Mouse (Mus musculus) intestine, embryonic 16.5 days (tissue): ENCODE data around the gene Tedc2. TPM values are rescaled to one million over a fixed set of nuclear protein-coding genes. Genes with fewer than 3 reads are reported as not detected.

Source experiments
- ATAC-seq: fragments of 200-750 bp; cut with Nextera tagmentation; 2 replicates; pipeline ENCODE4 v1.8.0; 2017; ENCODE audit warnings: moderate TSS enrichment, moderate library complexity
- H3K27ac ChIP-seq: fragments of 300-500 bp; sonication (generic); 2 replicates; pipeline ENCODE4 v1.5.1; 2014; ENCODE audit warnings: mild to moderate bottlenecking, low read length
- H3K27me3 ChIP-seq: fragments of 300-500 bp; sonication (generic); replicated peaks from 2 replicates; pipeline ENCODE4 v1.6.1; 2014; ENCODE audit warnings: low read length, control low read depth, mixed read lengths; ENCODE audit not compliant: control insufficient read depth, insufficient read depth
- H3K36me3 ChIP-seq: fragments of 300-500 bp; sonication (generic); 2 replicates; pipeline ENCODE4 v1.6.1; 2014; ENCODE audit warnings: low read length, control low read depth; ENCODE audit not compliant: control insufficient read depth, insufficient read depth
- H3K4me1 ChIP-seq: fragments of 300-500 bp; sonication (generic); 2 replicates; pipeline ENCODE4 v1.6.1; 2014; ENCODE audit warnings: low read length, control low read depth, mixed read lengths; ENCODE audit not compliant: control insufficient read depth, insufficient read depth
- H3K4me2 ChIP-seq: fragments of 300-500 bp; sonication (generic); 2 replicates; pipeline ENCODE4 v1.6.1; 2014; ENCODE audit warnings: low read depth, low read length, control low read depth
- H3K4me3 ChIP-seq: fragments of 300-500 bp; sonication (generic); 2 replicates; pipeline ENCODE4 v1.5.1; 2014; ENCODE audit warnings: mild to moderate bottlenecking, low read length
- H3K9ac ChIP-seq: fragments of 300-500 bp; sonication (generic); 2 replicates; pipeline ENCODE4 v1.6.1; 2014; ENCODE audit warnings: low read depth, low read length
- H3K9me3 ChIP-seq: fragments of 300-500 bp; sonication (generic); 2 replicates; pipeline ENCODE4 v1.6.1; 2016; ENCODE audit warnings: low read length, control low read depth; ENCODE audit not compliant: control insufficient read depth
- WGBS: fragments of 180-500 bp; shearing (Covaris S2); extraction: QIAGEN DNeasy Blood & Tissue Kit; methylation state at CpG from one replicate; pipeline ENCODE4 v1.1.7; 2014; 5-methylcytosine and 5-hydroxymethylcytosine counted together
- polyA plus RNA-seq: library from polyadenylated mRNA; unstranded; fragments of >200 nt; fragmentation: Nextera tagmentation; extraction: Ambion mirVana; gene quantifications from 2 replicates; pipeline ENCODE4 v1.2.1, GENCODE M21; 2015

Tedc2 gene
- polyA plus RNA-seq, 1 experiment from 2014 or later: 8.7 TPM

DNA sequence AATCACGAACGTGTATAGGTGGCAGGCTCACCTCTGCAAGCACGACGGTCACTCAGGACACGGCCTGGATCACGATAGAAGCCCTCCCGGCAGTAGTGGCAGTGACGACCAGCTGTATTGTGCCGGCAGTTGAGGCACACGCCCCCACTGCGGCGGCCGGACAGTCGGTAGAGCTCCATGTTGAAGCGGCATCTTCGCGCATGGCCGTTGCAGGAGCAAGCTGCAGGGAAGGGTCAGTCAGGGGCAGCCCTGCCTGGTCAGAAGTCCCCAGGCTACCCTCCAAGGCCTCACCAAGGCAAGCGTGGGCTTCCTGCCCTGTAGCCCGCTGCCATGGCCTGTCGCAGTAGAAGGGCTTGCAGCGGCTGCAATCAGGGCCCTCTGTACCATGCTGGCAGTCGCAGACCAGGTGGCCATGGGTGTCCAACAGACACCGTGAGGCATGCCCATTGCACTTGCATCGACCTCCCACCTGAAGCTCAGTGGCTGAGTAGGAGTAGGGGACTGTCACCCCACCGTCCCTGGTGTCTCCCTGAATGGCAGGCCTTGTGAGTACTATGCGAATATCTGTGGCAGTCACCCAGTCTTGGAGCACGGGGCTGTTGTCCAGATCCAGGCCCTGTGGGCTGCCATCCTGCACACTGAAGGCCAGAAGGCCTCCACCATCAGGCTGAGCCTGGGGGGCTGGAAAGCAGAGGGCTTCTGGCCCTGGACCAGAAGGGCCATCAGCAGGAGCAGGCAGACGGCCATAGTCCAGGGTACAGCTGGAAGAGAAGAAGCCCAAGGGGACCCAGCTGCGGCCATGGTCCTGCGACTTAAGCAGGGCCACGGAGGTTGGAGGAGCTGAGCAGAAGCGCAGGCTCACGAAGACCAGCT is 12.6 kb downstream of the Tedc2 start:
- Histone ChIP-seq H3K4me2 (peak overlapping the region; percentile 97), H3K4me3 (peak overlapping the region; percentile 66), H3K27ac (peak overlapping the region; percentile 92), H3K9me3 (no peaks in the 10 kb centered on the region), H3K9ac (peak overlapping the region; percentile 82), H3K27me3 (peaks cover 10% of the 10 kb centered on the region; the same call in 1 of the 2 replicates), H3K4me1 (peaks cover 88% of the 10 kb centered on the region), H3K36me3 (no peaks in the 10 kb centered on the region)
- WGBS: 63% methylated on average over 34 of the region's 34 CpGs
- ATAC-seq: no peak

DNA sequence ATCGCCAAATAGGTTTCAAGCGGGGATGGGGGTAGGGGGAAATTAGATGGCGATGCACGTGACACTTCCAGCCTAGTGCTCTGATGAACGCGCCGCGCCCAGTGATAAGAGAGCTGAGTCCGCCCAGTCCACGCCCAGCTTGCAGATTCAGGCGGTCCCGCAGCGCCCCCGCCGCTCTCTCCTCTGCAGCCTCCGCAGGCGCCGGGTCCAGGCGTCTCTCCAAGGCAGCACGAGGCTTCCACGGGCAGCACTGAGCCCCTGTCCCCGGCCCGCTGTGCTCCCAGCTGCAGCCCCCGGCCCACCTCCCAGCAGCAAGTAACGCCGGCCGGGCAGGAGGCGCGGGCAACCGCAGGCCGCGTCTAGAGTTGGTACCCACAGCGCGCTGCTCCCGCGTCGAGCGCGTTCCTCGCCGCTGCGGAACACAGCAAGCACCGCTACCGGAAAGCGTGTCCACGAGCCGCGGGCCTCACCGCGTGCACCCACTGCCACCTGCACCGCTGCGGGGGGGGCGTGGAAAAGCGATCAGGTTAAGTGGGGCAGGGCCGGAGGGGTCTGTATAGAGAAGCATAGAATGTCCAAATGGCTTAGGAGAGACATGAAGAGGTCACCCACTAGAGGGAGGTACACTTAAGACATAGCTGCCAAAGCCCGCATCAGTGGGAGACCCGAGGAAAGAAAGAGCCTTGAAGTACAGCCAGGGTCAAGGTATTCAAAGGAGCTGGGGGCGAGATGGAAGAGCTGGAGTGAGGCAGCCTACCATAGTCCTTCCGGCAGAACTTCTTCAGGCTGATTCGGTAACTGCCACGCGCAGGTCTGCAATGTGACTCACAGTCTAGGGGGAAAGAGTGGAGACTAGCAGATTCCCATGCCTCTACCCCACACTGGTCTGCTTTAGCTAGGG is 13.9 kb downstream of the Tedc2 start:
- Histone ChIP-seq H3K36me3 (no peaks in the 10 kb centered on the region), H3K4me1 (peaks cover 89% of the 10 kb centered on the region), H3K4me2 (peak overlapping the region; percentile 97), H3K4me3 (peak overlapping the region; percentile 66), H3K27ac (0 out of 2 replicates have a peak overlapping the region, but pooled peaks have one; percentile 42), H3K27me3 (peaks cover 10% of the 10 kb centered on the region; the same call in 1 of the 2 replicates), H3K9me3 (no peaks in the 10 kb centered on the region), H3K9ac (peak overlapping the region; percentile 70)
- peak; percentile 27 for ATAC-seq
- WGBS: 7% methylated on average over 62 of the region's 62 CpGs

DNA sequence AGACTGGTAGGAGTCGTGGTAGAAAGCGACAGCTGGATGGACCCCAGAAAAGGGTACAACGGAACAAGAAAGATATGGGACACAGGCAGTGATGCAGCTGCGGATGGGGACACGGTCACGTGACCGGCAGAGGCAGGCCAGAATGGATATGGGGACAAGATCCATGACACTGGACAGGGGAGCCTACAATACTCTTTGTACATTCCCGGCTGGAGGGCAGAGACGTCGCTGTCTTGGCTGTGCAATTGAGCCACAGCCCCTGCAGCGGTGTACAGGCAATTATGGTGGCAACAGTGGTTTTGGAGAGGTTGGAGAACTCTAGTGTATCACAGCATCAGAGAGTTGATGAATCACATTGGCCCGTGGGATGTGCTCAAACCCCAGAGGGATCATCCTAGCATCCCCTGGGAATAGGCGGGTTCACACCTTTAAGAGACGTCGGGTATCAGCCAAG is 14.7 kb downstream of the Tedc2 start:
- ATAC-seq: 0 out of 2 replicates have a peak, but pooled peaks have one; percentile 1
- Histone ChIP-seq H3K4me1 (peaks cover 84% of the 10 kb centered on the region), H3K36me3 (no peaks in the 10 kb centered on the region), H3K9me3 (no peaks in the 10 kb centered on the region), H3K9ac (peak overlapping the region; percentile 70), H3K4me3 (peak overlapping the region; percentile 66), H3K27ac (peak overlapping the region; percentile 42), H3K27me3 (peaks cover 10% of the 10 kb centered on the region; the same call in 1 of the 2 replicates), H3K4me2 (peak overlapping the region; percentile 97)
- WGBS: 8% methylated on average over 15 of the region's 15 CpGs

DNA sequence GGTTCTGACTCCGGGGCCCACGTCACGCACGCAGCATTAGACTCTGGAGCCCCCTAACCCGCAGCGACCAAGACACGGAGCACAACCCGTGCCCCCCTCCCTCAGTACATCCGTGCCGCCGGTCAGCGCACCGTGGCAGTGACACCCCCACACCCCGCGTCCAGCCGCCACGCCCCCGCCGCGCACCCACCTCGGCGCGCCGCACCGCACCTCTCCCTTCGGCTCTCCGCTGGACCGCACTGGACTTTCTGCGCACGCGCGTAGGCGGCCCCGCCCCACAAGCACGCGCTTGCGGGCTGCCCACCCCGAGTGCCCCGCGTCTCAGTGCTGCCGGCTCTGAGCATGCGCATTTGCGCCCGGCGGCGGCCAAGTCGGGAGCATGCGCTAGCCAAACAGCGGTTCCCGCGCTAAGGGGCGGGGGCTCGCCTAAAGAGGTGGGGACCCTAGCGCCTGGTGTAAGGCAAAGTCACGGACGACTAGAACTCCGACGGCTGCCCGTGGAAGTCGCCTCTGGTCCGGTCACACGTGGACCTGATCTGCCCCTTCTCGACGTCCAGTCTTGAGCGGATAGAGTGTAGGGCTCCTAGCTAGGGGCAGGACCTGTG is 15.3 kb downstream of the Tedc2 start, which contains the start of gene Tbc1d24:
Tbc1d24 (minus strand) TSS at position 279 of the 605 bp plus-strand sequence.
- Histone ChIP-seq H3K27ac (peak within 1 kb of the TSS; percentile 42), H3K4me1 (peaks cover 83% of the 10 kb centered on the region), H3K4me3 (peak within 1 kb of the TSS; percentile 66), H3K9me3 (no peaks in the 10 kb centered on the region), H3K4me2 (peak within 1 kb of the TSS; percentile 97), H3K9ac (peak within 1 kb of the TSS; percentile 70), H3K27me3 (peaks cover 10% of the 10 kb centered on the region; the same call in 1 of the 2 replicates), H3K36me3 (no peaks in the 10 kb centered on the region)
- WGBS: under 1% methylated on average over 59 of the region's 65 CpGs
- peak; percentile 56 for ATAC-seq

DNA sequence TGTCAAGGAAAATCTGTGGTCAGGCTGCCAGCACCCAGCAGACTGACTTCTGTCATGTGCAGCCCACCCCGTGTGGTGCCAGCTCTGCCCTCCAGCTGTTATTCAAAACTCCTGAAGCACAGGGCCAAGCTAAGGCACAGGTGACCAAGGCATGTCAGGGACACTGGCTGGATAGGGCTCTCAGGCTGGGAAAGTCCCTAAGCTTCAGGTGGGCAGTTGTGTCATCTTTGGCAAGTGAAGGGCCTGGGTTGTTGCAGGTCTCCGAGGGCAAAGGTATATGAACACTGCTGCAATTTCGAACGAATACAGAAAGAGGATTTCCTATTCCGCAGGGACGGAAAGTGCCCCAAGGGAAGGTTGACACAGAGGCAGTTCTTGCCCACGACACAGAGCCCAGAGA is 15.8 kb downstream of the Tedc2 start:
- H3K27ac ChIP-seq: peak overlapping the region; percentile 34
- WGBS: 9% methylated on average over 7 of the region's 7 CpGs
- H3K27me3 ChIP-seq: peaks cover 7% of the 10 kb centered on the region; the same call in 1 of the 2 replicates
- no peaks in the 10 kb centered on the region for H3K9me3 ChIP-seq
- H3K36me3 ChIP-seq: no peaks in the 10 kb centered on the region
- peak overlapping the region; percentile 66 for H3K4me3 ChIP-seq
- peak overlapping the region; percentile 97 for H3K4me2 ChIP-seq
- peak overlapping the region; percentile 70 for H3K9ac ChIP-seq
- peaks cover 84% of the 10 kb centered on the region for H3K4me1 ChIP-seq
- no peak for ATAC-seq

DNA sequence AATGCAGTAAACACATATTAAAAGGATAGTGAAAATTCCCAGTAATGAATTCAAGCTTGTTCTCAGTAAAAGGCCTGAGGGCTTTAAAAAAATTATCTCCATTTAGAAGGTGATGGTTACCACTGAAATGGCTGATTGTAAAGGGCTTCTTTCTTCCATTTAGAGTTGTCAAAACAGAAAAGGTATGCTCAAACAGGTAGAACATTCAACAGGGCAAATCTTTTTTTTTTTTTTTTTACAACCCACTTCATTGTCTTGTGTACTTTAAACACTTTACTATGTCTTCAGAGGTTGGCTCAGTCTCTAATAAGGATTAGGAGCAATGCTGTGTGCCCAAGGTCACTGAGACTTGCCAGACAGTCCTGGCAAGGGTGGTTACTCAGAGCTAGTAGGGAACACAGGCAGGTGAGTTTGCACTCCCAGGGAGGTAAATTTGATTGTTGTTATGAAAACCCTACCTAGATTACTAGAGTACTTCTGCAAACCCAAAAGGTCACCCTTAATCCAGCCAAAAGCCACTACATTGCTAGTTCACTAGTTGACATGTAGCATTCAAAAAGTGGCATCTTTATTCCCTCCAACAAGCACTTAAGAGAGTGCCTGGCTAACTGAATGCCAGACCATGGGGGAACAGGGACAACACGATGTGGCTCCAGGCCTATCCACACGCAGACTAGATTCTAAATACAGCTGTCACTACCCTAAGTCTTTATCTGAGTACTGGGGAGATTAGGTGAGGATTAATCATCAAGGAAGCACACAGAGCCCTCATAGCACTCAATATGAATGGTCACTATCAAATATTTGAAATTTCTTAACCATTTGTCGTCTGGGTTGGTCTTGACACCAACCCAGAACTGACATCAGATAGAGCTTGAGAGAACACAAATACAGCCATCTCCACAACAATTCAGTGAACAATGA is 16.8 kb downstream of the Tedc2 start:
- Histone ChIP-seq H3K9ac (peak overlapping the region; percentile 70), H3K4me2 (peak overlapping the region; percentile 97), H3K4me1 (peaks cover 75% of the 10 kb centered on the region), H3K27ac (peak overlapping the region; percentile 72), H3K36me3 (no peaks in the 10 kb centered on the region), H3K27me3 (peaks cover 7% of the 10 kb centered on the region; the same call in 1 of the 2 replicates), H3K9me3 (no peaks in the 10 kb centered on the region), H3K4me3 (peak overlapping the region; percentile 66; the same call in 1 of the 2 replicates)
- 56% methylated on average over 3 of the region's 3 CpGs for WGBS
- no peak for ATAC-seq

DNA sequence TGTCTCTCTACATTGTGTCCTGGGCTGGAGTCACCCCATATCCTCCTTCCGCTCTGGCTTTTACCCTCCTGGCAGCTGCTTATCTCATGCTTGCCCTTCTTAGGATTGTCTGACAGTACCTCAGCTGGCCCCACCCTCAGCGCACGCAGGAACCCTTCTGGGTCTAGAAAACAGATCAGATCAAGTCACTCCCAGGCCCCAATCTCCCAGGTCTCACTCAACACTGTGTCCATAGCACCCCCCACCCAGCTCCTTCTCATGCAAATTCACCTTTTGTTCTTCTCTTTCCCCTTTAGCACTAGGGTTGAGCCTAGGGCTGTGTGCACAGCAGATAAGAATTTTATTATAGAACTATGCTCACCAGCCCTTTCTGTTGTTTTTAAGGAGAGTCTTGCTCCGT is 17.6 kb downstream of the Tedc2 start:
- Histone ChIP-seq H3K4me3 (0 out of 2 replicates have a peak overlapping the region, but pooled peaks have one; percentile 4), H3K27me3 (peaks cover 4% of the 10 kb centered on the region; the same call in 1 of the 2 replicates), H3K36me3 (no peaks in the 10 kb centered on the region), H3K9ac (no peak overlapping the region), H3K4me1 (peaks cover 67% of the 10 kb centered on the region), H3K9me3 (no peaks in the 10 kb centered on the region), H3K4me2 (peak overlapping the region; percentile 8; the same call in 1 of the 2 replicates), H3K27ac (peak overlapping the region; percentile 72)
- ATAC-seq: peak; percentile 24
- 31% methylated on average over 4 of the region's 4 CpGs for WGBS

DNA sequence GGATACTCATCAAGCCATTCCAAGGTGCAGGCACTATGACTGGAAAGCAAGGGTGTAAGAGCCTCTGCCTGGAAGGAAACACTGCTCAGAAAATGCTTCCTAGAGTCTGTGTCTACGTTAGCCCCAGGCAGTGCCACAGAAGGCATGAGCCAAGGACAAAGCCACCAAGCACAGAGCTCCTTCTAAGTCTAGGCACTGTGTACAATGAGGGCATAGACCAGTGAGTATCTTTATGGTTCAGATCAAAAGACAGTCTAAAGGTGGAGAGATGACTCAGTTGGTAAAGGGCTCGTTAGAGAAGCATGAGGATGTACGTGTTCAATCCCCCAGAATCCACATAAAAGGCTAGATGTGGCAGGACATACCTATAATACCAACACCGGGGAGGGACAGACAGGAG is 19.6 kb downstream of the Tedc2 start:
- H3K27me3 ChIP-seq: no peaks in the 10 kb centered on the region; the same call in 1 of the 2 replicates
- H3K4me3 ChIP-seq: no peak overlapping the region
- no peak overlapping the region for H3K4me2 ChIP-seq
- peak overlapping the region; percentile 55 for H3K27ac ChIP-seq
- no peaks in the 10 kb centered on the region; the same call in 1 of the 2 replicates for H3K36me3 ChIP-seq
- H3K9ac ChIP-seq: no peak overlapping the region
- ATAC-seq: peak; percentile 61
- H3K9me3 ChIP-seq: no peaks in the 10 kb centered on the region
- peaks cover 47% of the 10 kb centered on the region for H3K4me1 ChIP-seq
- 65% methylated on average over 4 of the region's 4 CpGs for WGBS
